Mouse (Mus musculus): ENCODE measurements around the gene Zfc3h1. TPM values are rescaled to one million over a fixed set of nuclear protein-coding genes. Genes with fewer than 3 reads are reported as not detected.

The Zfc3h1 gene
- total and polyA plus RNA-seq, 3 experiments, result 40.7 to 51.7 (median 48.7) TPM

GRCm38 (mm10) chr10:115342771-115343425 is 41.9 kb upstream of the Zfc3h1 start:
- peaks cover 8 to 38% of the 10 kb centered on the region in 2 experiments for H3K4me1 ChIP-seq (ENCODE audit: control insufficient read depth in 1 of 2, insufficient read depth in 2 of 2)
- H3K79me2 ChIP-seq (replicated peaks; ENCODE audit: control insufficient read depth, extremely low read depth, insufficient read depth, poor library complexity, severe bottlenecking), result no peaks in the 10 kb centered on the region
- in situ Hi-C loops (cut with MboI; ENCODE audit: low pct_ligation_motif_present, low pct_unique_long_range_greater_than_20kb, low sequenced_read_pairs), result no loop called here
- H3K27ac ChIP-seq (ENCODE audit: insufficient read depth, low read depth), result peak overlapping the region; percentile 87
- DNase-seq (ENCODE audit: extremely low read depth), result peak; percentile 64
- H3K27me3 ChIP-seq (replicated peaks), result no peaks in the 10 kb centered on the region
- TF ChIP-seq MAZ (IDR thresholded peaks at IDR 0.05; ENCODE audit: low read depth, low read length), result no peak
- no peak for TF ChIP-seq MAFK (IDR thresholded peaks at IDR 0.05; ENCODE audit: insufficient replicate concordance, low read length)
- peak; percentile 68; the same call in 1 of the 2 replicates for TF ChIP-seq MYC (IDR thresholded peaks at IDR 0.05; ENCODE audit: low read depth, low read length)
- TF ChIP-seq BHLHE40 (IDR thresholded peaks at IDR 0.05; ENCODE audit: low read depth, low read length), result peak; percentile 43
- no peak for TF ChIP-seq ZNF384 (IDR thresholded peaks at IDR 0.05; ENCODE audit: low read depth, low read length)
- TF ChIP-seq SIN3A (IDR thresholded peaks at IDR 0.05; ENCODE audit: low read length), result no peak
- TF ChIP-seq JUND (conservative IDR thresholded peaks at IDR 0.05; ENCODE audit: low read depth, low read length), result no peak
- TF ChIP-seq CHD1 (IDR thresholded peaks at IDR 0.05; ENCODE audit: low read depth, low read length), result no peak
- TF ChIP-seq SMC3 (IDR thresholded peaks at IDR 0.05; ENCODE audit: low read depth, low read length), result no peak
- TF ChIP-seq JUN (IDR thresholded peaks at IDR 0.05; ENCODE audit: insufficient read depth, low read depth, low read length), result no peak
- TF ChIP-seq CTCF (conservative IDR thresholded peaks at IDR 0.05 in 1 of 2, IDR thresholded peaks at IDR 0.05 in 1 of 2; ENCODE audit: low read depth in 2 of 2, low read length in 2 of 2), result no peak
- TF ChIP-seq MAX (IDR thresholded peaks at IDR 0.05; ENCODE audit: low read length), result peak; percentile 67; the same call in 1 of the 2 replicates
- no peak for TF ChIP-seq TBP (conservative IDR thresholded peaks at IDR 0.05; ENCODE audit: low read depth, low read length)
- no peak for TF ChIP-seq GABPA (IDR thresholded peaks at IDR 0.05; ENCODE audit: insufficient replicate concordance, low read depth, low read length)
- no peak for TF ChIP-seq ELF1 (IDR thresholded peaks at IDR 0.05; ENCODE audit: low read depth, low read length)
- TF ChIP-seq ZMIZ1 (IDR thresholded peaks at IDR 0.05; ENCODE audit: low read depth, low read length), result no peak
- no peak for TF ChIP-seq NELFE (IDR thresholded peaks at IDR 0.05; ENCODE audit: low read depth, low read length)
- no peak for TF ChIP-seq NRF1 (IDR thresholded peaks at IDR 0.05; ENCODE audit: low read depth, low read length)
- no peak for TF ChIP-seq POLR2AphosphoS2 (IDR thresholded peaks at IDR 0.05; ENCODE audit: low read depth, low read length)
- no peak for TF ChIP-seq ETS1 (conservative IDR thresholded peaks at IDR 0.05; ENCODE audit: low read depth, low read length)
- no peak for TF ChIP-seq UBTF (IDR thresholded peaks at IDR 0.05; ENCODE audit: low read depth, low read length)
- TF ChIP-seq CHD2 (IDR thresholded peaks at IDR 0.05; ENCODE audit: low read length), result peak; percentile 91
- TF ChIP-seq MEF2A (IDR thresholded peaks at IDR 0.05; ENCODE audit: borderline replicate concordance, low read depth, low read length), result 0 out of 2 replicates have a peak, but pooled peaks have one; percentile 18
- dilution Hi-C loops (cut with MboI; ENCODE audit: extremely low pct_ligation_motif_present, extremely low pct_unique_long_range_greater_than_20kb, low sequenced_read_pairs), result no loop called here
- peaks cover 39 to 71% of the 10 kb centered on the region in 2 experiments for H3K36me3 ChIP-seq (replicated peaks in 1 of 2; ENCODE audit: control insufficient read depth in 1 of 2, insufficient read depth in 1 of 2, low read length in 1 of 2)
- H3K4me2 ChIP-seq (ENCODE audit: insufficient read depth, low read depth, poor library complexity, severe bottlenecking), result peak overlapping the region; percentile 71
- 0 out of 2 replicates have a peak overlapping the region, but pooled peaks have one; percentile 35 for H3K9ac ChIP-seq (ENCODE audit: insufficient read depth, low read depth)
- H3K9me3 ChIP-seq (replicated peaks; ENCODE audit: low read length), result peaks cover 4% of the 10 kb centered on the region
- no peak overlapping the region for H3K4me3 ChIP-seq (replicated peaks in 1 of 3; ENCODE audit: low read depth in 2 of 3, low read length in 2 of 3, poor library complexity in 1 of 3)
